Mouse (Mus musculus) granulocyte monocyte progenitor cell, adult 5-6 weeks (primary cell): Measurements from ENCODE around the gene Pla2g4e. TPM values are rescaled to one million over a fixed set of nuclear protein-coding genes. Genes with fewer than 3 reads are reported as not detected.

Source experiments
- ATAC-seq: replicated peaks from 2 replicates; pipeline ENCODE4 v1.8.0; 2016; ENCODE audit warnings: mild to moderate bottlenecking, moderate TSS enrichment, inconsistent platforms; ENCODE audit not compliant: poor library complexity, severe bottlenecking
- total RNA-seq, 2 experiments: library from RNA; stranded (forward) in 1 of 2; stranded (reverse) in 1 of 2; fragments of 200-712, 200-1000 nt in 1 of 2; fragments of >200 nt in 1 of 2; fragmentation: Nextera tagmentation in 1 of 2; gene quantifications; 2 replicates each; pipeline ENCODE4 v1.2.3; 2014 to 2017

Gene Pla2g4e
- total RNA-seq, 2 experiments from 2014 or later, result not detected

GRCm38 (mm10) chr2:120126901-120127300 is 118.2 kb downstream of the Pla2g4e start:
- no peak for ATAC-seq

- ATAC-seq, result no peak
These were observed 118.7 kb downstream of the Pla2g4e start for GRCm38 (mm10) chr2:120126408-120126807.

GRCm38 (mm10) chr2:120125461-120125860 is 119.7 kb downstream of the Pla2g4e start:
- no peak for ATAC-seq

GRCm38 (mm10) chr2:120124946-120125345 is 120.2 kb downstream of the Pla2g4e start:
- ATAC-seq, result no peak

GRCm38 (mm10) chr2:120124096-120124495 is 121.0 kb downstream of the Pla2g4e start:
- no peak for ATAC-seq

- no peak for ATAC-seq
These were observed 122.2 kb downstream of the Pla2g4e start for GRCm38 (mm10) chr2:120122983-120123382.

GRCm38 (mm10) chr2:120117346-120117745 is 127.8 kb downstream of the Pla2g4e start:
- no peak for ATAC-seq

Other genes starting within 250 kb of the Pla2g4e start
- gene Jmjd7, start 217.9 kb downstream of the Pla2g4e start, total RNA-seq (2014; fragmentation: Nextera tagmentation), result 2.3 and 7.9 TPM in 2 replicates
- 3.5 and 4.0 TPM in 2 replicates for gene Jmjd7, start 217.9 kb downstream of the Pla2g4e start, total RNA-seq (2017)
- gene Gm28042, start 217.8 kb downstream of the Pla2g4e start, total RNA-seq (2014; fragmentation: Nextera tagmentation), result 1.0 and 1.5 TPM in 2 replicates
- not detected in 2 replicates for gene Gm28042, start 217.8 kb downstream of the Pla2g4e start, total RNA-seq (2017)
- gene Pla2g4b, start 211.9 kb downstream of the Pla2g4e start, total RNA-seq (2014; fragmentation: Nextera tagmentation), result 0.62 TPM in 1 of 2 replicates, not detected in the other
- gene Pla2g4b, start 211.9 kb downstream of the Pla2g4e start, total RNA-seq (2017), result 0.72 and 1.8 TPM in 2 replicates
- gene Ehd4, start 90.7 kb downstream of the Pla2g4e start, total RNA-seq (2014; fragmentation: Nextera tagmentation), result 27.0 and 33.4 TPM in 2 replicates
- gene Ehd4, start 90.7 kb downstream of the Pla2g4e start, total RNA-seq (2017), result 29.4 and 30.3 TPM in 2 replicates
- not detected in 2 replicates for gene Pla2g4d, start 43.9 kb upstream of the Pla2g4e start, total RNA-seq (2014; fragmentation: Nextera tagmentation)
- gene Pla2g4d, start 43.9 kb upstream of the Pla2g4e start, total RNA-seq (2017), result not detected in 2 replicates
- gene Pla2g4f, start 68.8 kb upstream of the Pla2g4e start, total RNA-seq (2014; fragmentation: Nextera tagmentation), result not detected in 2 replicates
- not detected in 2 replicates for gene Pla2g4f, start 68.8 kb upstream of the Pla2g4e start, total RNA-seq (2017)
- 30.1 and 55.0 TPM in 2 replicates for gene Vps39, start 107.8 kb upstream of the Pla2g4e start, total RNA-seq (2014; fragmentation: Nextera tagmentation)
- gene Vps39, start 107.8 kb upstream of the Pla2g4e start, total RNA-seq (2017), result 37.1 and 39.2 TPM in 2 replicates
- gene Ganc, start 158.6 kb upstream of the Pla2g4e start, total RNA-seq (2014; fragmentation: Nextera tagmentation), result 16.9 and 36.3 TPM in 2 replicates
- 20.1 and 33.1 TPM in 2 replicates for gene Ganc, start 158.6 kb upstream of the Pla2g4e start, total RNA-seq (2017)
- gene Tmem87a, start 158.8 kb upstream of the Pla2g4e start, total RNA-seq (2014; fragmentation: Nextera tagmentation), result 24.8 and 27.8 TPM in 2 replicates
- gene Tmem87a, start 158.8 kb upstream of the Pla2g4e start, total RNA-seq (2017), result 52.1 and 74.8 TPM in 2 replicates
- 1.4 TPM in 1 of 2 replicates, not detected in the other for gene Capn3, start 210.7 kb upstream of the Pla2g4e start, total RNA-seq (2014; fragmentation: Nextera tagmentation)
- gene Capn3, start 210.7 kb upstream of the Pla2g4e start, total RNA-seq (2017), result 1.4 and 1.6 TPM in 2 replicates